Mouse (Mus musculus) T-helper 2 cell (primary cell): ENCODE results near the gene Il33.

ENCODE experiments used
- in situ Hi-C: fragments of 300-600 bp; cut with MboI, MseI; formaldehyde crosslinking; loops from one replicate; pipeline ENCODE4 v1.15.1; 2025; ENCODE audit warnings: high pct_unique_total_duplicates

Il33 gene

DNA sequence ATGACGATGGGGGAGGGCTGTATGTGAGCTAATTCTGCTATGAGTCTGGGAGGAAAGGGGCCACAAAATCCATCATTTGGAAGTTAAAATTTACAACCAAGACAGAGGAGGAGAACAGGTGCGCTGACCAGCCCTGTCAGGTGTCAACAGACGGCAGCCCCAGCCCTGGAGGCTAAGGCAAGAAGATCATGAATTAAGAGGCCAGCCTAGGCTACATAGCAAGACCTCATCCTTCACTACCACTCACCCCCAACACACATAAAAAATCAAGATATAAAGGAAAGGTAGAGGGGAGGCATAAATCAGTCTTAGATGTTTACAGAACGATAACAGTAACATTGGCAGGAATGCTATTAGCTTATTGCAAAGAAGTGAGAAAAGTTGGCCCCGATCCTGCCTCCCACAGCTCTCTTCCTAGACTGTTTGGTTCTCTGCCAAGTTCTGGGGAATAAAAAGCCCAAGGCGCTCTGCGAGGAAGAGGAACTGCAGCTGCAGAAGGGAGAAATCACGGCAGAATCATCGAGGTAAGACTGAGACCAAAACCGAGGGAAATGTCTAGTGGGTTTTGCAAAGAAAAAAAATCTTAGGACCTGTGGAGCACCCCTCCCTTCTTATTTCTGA, at the start of gene Il33:
Gene Il33, plus strand, starts transcription at position 477 of the 621 bp plus-strand sequence.
- in situ Hi-C loops = no loop called here

DNA sequence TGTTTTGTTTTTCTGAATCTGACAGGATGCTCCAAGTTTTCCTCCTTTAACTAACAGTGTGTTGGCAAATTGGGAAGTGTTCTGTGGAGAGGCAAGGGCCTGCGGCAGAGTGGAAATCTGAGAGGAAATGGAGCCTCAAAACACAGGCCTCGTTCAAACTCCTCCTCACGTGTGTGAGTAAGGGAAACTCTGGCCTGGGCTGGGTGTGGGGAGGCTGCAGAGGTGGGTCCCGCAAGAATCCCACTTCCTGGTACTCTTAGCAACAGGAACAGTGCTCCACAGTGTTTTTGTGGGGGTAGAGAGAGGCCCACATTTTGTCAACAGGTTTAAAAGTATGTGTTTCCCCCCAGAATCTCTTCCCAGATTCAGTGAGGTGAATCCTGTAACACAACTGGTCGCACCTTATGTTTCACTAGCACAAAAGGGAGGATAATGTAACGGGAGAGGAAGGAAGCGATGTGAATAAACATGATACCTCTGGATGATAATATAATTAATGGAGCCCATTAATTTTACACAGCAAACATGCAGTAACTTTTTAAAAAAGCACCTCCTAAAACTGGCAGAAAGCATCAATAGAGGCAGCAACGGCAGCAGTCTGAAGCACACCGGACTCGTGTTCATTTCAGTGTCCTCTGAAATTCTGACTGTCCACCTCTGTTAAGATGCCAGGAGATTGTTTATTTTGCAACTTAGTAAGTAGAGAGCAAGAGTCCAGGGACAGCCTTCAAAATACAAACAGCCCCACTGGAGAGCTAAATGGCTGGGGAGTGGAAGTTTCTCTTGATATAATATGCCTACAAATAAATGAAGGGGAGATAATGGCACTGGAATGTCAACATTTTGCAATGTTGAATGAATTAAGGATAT, 47.3 kb upstream of the Il33 start:
- in situ Hi-C loops = loop anchor here (5.0 to 25.0 kb wide), 2 partner anchors 85 to 1460 kb away; no protein-coding TSS in a partner anchor

DNA sequence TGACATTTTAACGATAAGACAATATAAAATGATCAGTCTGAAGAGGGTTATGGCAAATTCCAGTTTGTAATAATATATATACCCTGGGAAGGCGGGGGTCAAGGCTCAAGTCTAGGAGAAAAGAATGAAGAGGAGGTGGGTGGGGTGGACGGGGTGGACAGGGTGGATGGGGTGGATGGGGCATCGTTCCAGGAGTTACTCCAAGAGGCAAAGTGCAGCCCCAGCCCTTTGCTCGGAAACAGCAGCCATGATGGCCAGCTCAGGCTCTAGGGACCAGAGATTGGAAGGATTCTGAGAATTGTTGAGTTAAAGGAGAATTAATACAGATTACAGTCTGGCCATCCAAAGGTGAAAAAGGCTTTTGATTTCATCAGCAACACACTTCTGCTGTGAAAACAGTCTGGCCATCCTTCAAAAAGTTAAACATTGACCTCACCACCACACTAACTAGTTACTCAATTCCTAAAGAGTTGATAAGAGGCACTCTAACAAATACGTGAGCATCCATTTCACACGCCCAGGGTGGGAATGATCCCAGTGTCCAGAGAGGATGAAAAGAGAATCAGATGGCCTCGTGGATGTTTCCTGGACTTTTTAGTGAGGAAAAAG, 45.9 kb upstream of the Il33 start:
- in situ Hi-C loops = loop anchor here (5.0 to 25.0 kb wide), 2 partner anchors 83 to 1458 kb away; no protein-coding TSS in a partner anchor

DNA sequence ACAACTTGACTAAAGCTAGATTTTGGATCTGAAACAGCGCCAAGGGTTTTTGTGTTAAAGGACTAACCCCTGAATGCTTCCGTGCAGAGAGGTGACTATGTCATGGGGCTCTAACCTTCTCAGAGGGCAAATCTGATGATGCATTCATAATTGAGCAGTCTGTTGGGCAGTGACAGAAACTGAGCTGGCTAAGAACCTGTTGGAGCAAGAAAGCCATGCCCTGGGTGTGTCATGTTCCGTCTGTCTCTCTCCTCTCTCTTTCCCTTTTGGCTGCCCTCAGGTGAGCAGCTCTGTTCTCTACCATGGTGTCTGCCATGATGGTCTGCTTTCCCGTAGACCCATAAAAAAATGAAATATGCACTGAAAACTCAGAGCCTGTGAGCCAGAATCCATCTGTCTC, 44.0 kb upstream of the Il33 start:
- in situ Hi-C loops = loop anchor here (25.0 kb wide), 1 partner anchor 1456 kb away; no protein-coding TSS in a partner anchor

DNA sequence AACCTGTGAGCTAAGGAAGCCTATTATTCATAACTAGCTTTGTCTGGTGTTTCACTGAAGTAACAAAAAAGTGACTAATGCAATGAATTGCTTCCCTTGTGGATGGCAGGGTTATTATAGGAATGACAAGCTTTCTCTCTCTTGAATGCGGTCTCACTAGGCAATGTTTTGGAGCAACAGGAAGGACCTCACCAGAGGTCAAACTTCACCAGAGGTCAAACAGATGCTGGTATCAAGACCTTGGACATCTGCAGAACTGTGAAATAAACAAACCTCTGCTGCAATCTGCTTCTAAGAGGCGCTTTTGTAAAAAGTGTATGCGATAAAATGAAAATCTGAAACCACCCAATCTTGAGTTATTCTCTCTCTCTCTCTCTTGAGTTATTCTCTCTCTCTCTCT, 42.2 kb upstream of the Il33 start:
- in situ Hi-C loops = loop anchor here (25.0 kb wide), 1 partner anchor 1455 kb away; no protein-coding TSS in a partner anchor

DNA sequence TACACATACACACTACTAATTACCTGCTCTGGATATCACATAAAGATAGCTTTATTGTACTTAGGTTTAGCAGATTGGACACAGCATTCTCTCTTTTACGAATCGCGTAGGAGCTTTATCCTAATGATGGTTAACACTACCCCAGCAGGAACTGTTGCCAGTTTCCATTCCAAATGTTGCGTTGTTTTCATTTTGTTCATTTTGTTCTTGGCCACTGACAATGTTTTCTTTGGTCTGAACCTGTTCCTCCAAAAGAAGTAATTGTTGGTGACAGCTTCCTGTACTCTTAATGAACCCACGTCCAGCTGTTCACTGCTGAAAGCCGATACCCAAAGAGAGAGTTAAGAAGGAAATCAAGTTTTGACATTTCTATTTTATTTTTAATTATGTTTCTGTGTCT, 39.4 kb upstream of the Il33 start:
- in situ Hi-C loops = loop anchor here (25.0 kb wide), 1 partner anchor 1452 kb away; no protein-coding TSS in a partner anchor

DNA sequence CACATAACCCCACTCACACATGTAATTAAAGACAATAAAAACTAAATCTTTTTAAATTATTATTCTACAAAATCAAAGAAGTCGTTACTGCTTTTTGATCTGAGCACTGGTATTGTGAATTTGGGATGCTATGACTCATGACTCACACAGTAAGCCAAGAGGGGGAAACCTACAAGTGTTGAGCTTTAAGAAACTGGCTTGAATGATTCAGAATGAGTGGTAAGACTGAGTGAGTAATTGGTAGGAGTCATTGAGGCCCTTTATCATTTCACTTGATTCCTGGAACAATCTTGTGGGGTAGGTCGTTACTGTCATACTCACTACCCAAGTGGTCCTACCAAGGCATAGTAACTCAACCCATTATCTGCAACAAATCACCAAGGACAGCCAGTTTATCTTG, 37.4 kb upstream of the Il33 start:
- in situ Hi-C loops = loop anchor here (25.0 kb wide), 1 partner anchor 1450 kb away; no protein-coding TSS in a partner anchor

DNA sequence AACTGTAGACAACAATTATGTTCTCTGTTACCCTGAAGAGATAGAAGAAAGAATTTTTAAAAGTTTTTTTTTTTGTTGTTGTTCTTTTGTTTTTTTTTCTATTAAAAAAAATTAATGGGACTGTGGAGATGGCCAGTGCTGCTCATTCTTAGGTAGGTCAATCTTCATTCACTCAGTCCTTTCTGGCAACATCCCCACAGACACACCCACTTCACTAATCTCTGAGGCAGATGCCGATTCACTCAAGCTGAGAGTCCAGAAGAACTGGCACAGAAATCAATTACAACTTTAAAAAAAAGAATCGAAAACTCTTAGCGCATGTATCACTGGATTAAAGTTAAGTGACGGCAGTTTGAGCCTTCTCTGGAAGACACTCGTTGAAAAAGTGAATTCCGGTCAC, 36.0 kb upstream of the Il33 start:
- in situ Hi-C loops = loop anchor here (25.0 kb wide), 1 partner anchor 1448 kb away; no protein-coding TSS in a partner anchor

DNA sequence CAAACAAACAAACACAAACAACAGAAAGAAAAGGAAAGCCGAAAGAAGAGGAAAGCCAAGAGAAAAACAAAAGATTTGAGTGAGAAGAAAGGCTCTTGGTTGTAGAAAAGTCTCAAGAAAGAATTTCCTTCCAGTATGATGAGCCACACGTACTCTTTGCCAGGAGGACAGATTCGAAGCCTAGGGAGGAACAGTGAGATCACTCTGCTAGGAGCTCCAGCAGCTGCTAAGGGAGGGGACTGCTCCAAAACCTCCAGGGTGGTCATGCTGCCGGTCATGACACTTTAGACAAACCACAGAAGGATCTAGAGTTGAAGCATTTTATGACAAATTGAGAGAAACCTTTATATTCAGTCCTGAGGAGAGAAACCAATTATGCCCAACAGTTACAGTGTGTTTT, 32.9 kb upstream of the Il33 start:
- in situ Hi-C loops = loop anchor here (25.0 kb wide), 1 partner anchor 1445 kb away; no protein-coding TSS in a partner anchor

DNA sequence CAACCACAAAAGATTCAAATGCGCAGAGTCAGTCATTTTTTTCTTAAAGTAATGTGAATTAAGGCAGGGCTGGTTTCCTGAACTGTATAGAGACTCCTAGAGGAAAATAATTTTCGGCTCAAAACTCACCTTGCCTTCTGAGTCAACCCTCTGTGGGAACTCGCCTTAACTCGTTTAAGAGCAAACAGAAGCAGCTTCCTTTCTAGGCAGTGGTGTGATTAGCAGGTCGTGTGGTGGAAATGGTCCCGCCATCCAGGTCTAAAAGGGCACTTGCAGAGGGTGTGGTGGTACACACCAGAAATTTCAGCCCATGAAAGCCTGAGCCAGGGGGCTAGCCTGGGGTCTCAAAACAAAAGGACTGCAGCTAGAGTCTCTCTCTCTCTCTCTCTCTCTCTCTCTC, 32.1 kb upstream of the Il33 start:
- in situ Hi-C loops = loop anchor here (25.0 kb wide), 1 partner anchor 1445 kb away; no protein-coding TSS in a partner anchor

DNA sequence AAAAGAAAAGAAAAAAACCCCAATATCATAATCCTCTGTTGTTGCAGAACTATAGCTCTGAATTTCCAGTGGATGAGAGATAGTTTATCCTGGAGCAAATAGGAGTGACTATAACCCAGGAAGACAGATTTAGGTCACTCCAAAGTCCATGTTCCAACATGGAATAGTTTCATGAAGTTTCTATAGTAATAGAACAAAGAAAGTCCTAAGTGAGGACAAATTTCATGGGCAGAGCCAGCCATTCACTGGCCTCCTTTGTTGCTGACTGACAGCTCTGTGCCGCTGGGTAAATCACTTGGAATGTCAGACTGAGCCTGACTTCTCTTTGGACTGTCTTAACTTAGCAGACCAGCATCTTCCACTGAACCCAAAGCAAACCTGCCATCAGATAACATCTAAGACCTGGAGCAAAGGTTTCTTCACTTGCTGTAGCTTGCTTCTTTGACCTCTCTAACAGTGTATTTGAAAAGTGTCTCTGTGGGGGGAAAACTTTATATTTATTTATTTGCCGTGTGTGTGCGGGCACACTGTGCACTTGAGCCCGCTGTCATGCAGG, 31.1 kb upstream of the Il33 start:
- in situ Hi-C loops = loop anchor here (25.0 kb wide), 1 partner anchor 1444 kb away; no protein-coding TSS in a partner anchor

DNA sequence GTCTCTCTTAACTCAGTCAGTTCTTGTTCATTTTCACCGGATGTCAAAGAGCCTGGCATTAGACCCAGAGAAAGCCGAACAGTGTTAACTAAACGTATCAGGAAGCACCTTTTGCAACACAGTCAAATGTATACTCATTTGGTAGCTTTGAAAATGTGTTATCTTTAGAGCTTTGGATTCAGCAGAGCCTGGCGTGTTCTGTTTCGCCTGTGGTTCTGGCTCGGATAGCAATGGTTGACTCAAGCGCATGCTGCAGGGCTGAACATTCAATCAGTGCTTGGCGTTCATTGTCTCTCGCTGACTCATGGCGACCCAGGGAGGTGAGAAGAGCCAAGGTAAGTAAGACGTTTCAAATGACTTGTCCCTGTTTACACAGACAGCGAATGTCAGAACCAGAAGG, 30.5 kb upstream of the Il33 start:
- in situ Hi-C loops = loop anchor here (25.0 kb wide), 1 partner anchor 1443 kb away; no protein-coding TSS in a partner anchor

DNA sequence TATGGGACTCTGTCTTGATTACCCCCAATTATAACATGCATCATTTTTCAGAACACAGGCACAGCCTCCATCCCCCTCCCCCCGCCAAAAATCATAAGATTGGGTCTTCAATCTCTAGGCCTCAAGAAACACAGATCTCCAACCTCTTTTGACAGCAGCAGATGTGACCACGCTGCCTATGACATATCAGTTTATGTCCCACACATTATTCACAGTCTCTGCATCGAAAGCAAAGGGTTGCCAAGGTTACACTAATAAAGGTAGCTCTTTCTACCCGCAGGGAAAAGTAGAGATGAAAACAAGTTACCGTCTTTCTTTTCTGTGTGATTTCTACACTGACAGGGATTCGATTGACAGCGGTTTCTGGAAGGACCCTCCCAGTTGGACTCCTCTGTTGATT, 29.9 kb upstream of the Il33 start:
- in situ Hi-C loops = loop anchor here (25.0 kb wide), 1 partner anchor 1442 kb away; no protein-coding TSS in a partner anchor

DNA sequence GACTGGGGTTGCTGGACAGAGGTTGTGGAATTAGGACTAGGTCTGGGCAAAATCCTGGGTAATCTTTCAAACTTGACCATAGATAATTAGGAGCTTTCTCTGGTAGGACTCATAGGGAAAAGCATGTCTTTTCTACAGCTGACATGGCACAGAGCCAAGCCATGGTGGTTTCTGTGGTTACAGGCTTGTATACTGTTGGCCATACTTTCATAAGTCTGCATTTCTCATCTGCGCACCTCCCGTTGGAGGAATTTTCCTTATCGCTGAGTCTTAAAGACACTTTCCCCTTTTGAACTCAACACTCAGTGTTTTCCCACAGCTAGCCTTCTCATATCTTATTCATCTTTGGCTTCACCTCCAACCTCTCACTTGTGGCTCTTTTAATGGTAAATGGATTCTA, 24.6 kb upstream of the Il33 start:
- in situ Hi-C loops = no loop called here

DNA sequence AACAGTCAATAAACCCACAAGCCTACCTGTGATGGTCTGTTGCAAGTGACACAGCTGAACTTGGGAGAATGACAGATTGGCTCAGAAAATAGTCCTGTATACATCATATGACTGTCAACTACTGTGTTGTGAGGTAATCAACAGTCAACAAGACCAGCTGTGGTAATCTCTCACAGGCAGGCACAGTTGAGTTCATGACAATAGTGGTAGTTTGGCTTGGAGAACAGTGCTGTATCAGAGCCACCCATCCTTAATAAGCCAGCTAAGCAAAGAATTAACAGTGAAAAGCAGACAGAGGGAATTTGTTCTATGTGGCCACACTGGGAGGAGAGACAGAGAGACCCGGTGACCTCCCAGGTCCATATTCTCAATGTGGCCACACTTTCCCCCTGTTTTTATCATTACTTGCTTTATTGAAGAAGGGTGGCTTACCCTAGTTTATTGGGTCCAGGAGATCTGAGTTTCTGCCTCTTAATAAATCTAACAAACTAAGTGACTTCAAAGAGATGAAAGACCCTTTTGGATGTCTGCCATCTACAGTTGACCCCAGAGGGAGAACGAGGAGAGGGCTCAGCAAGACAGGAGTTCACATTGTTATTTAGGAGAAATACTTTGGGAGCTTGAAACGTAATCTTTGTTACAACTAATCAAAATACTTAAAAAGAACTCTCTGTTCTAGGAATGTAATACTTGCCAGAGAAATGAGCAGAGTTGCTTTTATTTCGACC, 22.4 kb upstream of the Il33 start:
- in situ Hi-C loops = no loop called here

DNA sequence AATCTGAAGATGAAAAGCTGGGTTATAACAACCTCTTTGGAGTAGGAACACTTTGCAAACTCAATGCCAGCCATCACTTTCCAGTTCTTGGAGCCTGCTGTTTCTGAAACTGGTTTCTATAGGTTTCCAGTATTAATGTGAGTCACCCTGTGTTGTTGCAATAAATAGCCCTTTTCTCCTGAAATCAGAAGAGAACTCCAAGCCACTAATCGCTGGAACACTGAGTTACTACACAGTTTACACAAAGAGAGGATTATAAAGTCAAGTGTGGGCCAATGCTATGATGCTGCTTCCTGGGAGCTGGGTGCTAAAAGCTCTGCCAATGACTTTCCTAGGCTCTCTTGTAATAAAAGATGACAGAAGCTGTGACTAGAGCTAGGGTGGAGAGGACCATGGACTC, 19.0 kb upstream of the Il33 start:
- in situ Hi-C loops = no loop called here

DNA sequence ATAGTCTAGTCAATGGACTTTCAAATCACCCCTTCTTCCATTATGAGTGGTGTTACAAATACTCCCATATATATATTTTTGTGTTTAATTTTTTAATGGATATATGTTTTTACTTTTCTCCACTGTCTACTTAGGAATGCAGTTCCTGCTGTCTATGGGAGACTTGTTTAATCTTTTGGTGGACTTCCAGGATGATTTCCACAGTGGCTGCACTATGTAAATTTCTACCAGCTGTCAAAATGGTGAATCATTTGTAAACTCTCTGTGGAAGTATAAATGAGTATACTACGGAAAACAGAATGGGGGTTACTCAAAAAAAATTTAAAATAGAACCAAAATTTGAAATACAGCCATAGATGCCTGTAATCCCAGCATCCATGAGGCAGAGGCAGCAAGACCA, 15.7 kb upstream of the Il33 start:
- in situ Hi-C loops = no loop called here

DNA sequence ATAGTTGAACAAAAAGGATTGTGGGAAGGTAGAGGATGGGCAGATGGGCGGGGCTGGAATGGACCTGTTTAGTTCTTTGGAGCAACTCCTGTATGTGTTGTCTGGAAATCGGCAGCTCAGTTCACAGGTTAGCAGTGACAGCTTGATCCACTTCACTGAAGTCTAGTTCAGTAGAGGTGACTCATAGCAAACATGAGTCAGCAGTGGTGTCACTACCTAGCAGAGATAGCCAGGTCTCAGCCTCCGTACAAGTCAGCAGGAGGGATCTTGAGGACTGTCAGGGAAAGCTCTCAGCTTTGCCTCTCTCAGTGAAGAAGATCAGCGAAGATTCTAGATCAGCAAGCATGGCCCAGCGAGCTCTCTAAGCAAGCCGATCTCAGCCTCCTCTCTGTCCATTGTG, 13.0 kb upstream of the Il33 start:
- in situ Hi-C loops = no loop called here

DNA sequence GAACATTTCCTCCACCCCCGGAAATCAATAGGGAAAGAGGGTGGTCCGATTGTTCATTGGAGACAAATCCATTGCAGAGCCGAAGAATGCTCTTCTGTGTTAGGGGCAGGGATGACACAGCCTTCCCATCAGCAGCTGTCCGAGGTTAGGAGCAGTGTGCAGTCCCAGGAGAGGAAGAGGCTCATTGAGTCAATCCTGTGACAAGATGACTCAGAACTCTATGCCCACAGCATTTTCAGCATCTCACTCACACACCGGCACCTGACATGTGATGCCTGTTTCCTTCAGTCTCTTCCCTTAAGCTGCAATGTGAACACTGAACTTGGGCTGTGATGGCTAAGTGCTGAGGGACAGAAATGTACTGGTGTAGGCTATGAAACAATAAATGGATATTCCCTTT, 7.5 kb upstream of the Il33 start:
- in situ Hi-C loops = no loop called here

DNA sequence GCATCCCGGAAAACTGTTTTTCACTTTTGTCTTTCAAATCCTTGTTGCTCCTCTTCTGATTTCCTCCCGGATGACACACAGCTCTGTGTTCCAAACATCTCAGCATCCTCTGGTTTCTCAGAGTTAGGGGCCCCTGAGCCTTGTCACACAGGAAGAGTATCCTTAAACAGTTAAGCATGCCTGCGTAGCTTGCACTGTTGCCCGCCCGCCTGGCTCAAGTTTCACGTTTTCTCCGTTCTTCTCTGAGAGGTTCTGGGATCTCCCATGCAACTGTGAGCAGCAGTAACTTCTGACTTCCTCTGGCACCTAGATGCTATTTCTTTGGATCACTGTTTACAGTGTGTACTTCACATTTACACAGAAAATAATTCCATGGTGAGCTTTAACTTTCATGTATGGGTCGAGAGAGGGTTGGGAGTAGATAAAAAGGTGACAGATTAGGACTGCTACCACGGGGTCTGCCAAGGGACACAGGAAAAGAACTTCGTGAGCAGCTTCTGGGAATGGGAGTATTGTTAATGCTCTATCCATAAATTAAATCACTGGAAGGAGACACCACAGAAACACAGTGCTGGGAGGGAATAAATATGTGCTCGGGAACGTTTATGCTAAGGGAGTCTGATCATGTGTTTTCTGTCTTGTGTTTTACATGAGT, 1.3 kb downstream of the Il33 start:
- in situ Hi-C loops = no loop called here
